Mouse (Mus musculus) CH12.LX (cell line): ENCODE measurements around the gene Spg11. TPM values are rescaled to one million over a fixed set of nuclear protein-coding genes. Genes with fewer than 3 reads are reported as not detected.
A peak's percentile ranks its signal among the peaks of the same experiment; 100 is the strongest.

Source experiments
- DNase-seq: peaks from one replicate; pipeline ENCODE4 v3.0.0-alpha.2; 2013; ENCODE audit errors: extremely low read depth
- H3K27ac ChIP-seq: 2 replicates; pipeline ENCODE4 v1.5.1; 2012; ENCODE audit warnings: low read depth, mild to moderate bottlenecking, control low read depth, moderate library complexity; ENCODE audit not compliant: insufficient read depth
- H3K27me3 ChIP-seq: replicated peaks from 2 replicates; pipeline ENCODE3; 2012; ENCODE audit warnings: inconsistent platforms
- H3K36me3 ChIP-seq, 2 experiments: replicated peaks in 1 of 2; 2 replicates each; pipeline versions ENCODE3 to v1.6.1; 2012; ENCODE audit warnings: inconsistent platforms in 1 of 2, low read length in 1 of 2, mild to moderate bottlenecking in 1 of 2, mixed read lengths in 1 of 2, moderate library complexity in 1 of 2; ENCODE audit not compliant: control insufficient read depth in 1 of 2, insufficient read depth in 1 of 2
- H3K4me1 ChIP-seq, 2 experiments: 2 replicates each; pipeline ENCODE4 v1.6.1; 2012; ENCODE audit warnings: inconsistent platforms in 1 of 2, moderate library complexity in 1 of 2; ENCODE audit not compliant: insufficient read depth in 2 of 2, control insufficient read depth in 1 of 2
- H3K4me2 ChIP-seq: 2 replicates; pipeline ENCODE4 v1.6.1; 2012; ENCODE audit warnings: low read depth, mild to moderate bottlenecking, control low read depth; ENCODE audit not compliant: poor library complexity, insufficient read depth, severe bottlenecking
- H3K4me3 ChIP-seq, 3 experiments: fragments of 150-350 bp in 1 of 3; sonication (generic) in 1 of 3; replicated peaks in 1 of 3; 2 replicates each; pipeline versions ENCODE3 to v1.5.1; 2011 to 2012; ENCODE audit warnings: low read depth in 2 of 3, low read length in 2 of 3, mild to moderate bottlenecking in 2 of 3, moderate library complexity in 2 of 3, control low read depth in 1 of 3, improper control_type of control experiment in 1 of 3, inconsistent platforms in 1 of 3, mixed read lengths in 1 of 3; ENCODE audit not compliant: poor library complexity in 1 of 3
- H3K79me2 ChIP-seq: replicated peaks from 2 replicates; pipeline ENCODE4 v1.6.1; 2012; ENCODE audit warnings: mild to moderate bottlenecking, moderate library complexity; ENCODE audit not compliant: control insufficient read depth, poor library complexity, insufficient read depth, severe bottlenecking; ENCODE audit errors: extremely low read depth
- H3K9ac ChIP-seq: 2 replicates; pipeline ENCODE4 v1.6.1; 2012; ENCODE audit warnings: low read depth, mild to moderate bottlenecking, control low read depth, moderate library complexity; ENCODE audit not compliant: insufficient read depth
- H3K9me3 ChIP-seq: replicated peaks from 2 replicates; pipeline ENCODE3; 2012; ENCODE audit warnings: low read length, inconsistent platforms, mixed read lengths
- BHLHE40 ChIP-seq: IDR thresholded peaks from 2 replicates; pipeline ENCODE4 v1.6.1; 2011; ENCODE audit warnings: mild to moderate bottlenecking, low read depth, low read length, improper control_type of control experiment
- CHD1 ChIP-seq: IDR thresholded peaks from 2 replicates; pipeline ENCODE4 v1.6.1; 2012; ENCODE audit warnings: low read depth, low read length, improper control_type of control experiment, inconsistent platforms
- CHD2 ChIP-seq: IDR thresholded peaks from 2 replicates; pipeline ENCODE4 v1.6.1; 2011; ENCODE audit warnings: low read length, improper control_type of control experiment
- E2F4 ChIP-seq: IDR thresholded peaks from 2 replicates; pipeline ENCODE4 v1.6.1; 2011; ENCODE audit warnings: low read depth, low read length, improper control_type of control experiment; ENCODE audit not compliant: insufficient replicate concordance
- ELF1 ChIP-seq: IDR thresholded peaks from 2 replicates; pipeline ENCODE4 v1.6.1; 2014; ENCODE audit warnings: low read depth, mild to moderate bottlenecking, inconsistent platforms, low read length, improper control_type of control experiment
- EP300 ChIP-seq: IDR thresholded peaks from 2 replicates; pipeline ENCODE4 v1.6.1; 2011; ENCODE audit warnings: low read length, improper control_type of control experiment
- ETS1 ChIP-seq: conservative IDR thresholded peaks from 2 replicates; pipeline ENCODE4 v1.6.1; 2012; ENCODE audit warnings: low read depth, mild to moderate bottlenecking, inconsistent platforms, low read length, improper control_type of control experiment, moderate library complexity
- GABPA ChIP-seq: IDR thresholded peaks from 2 replicates; pipeline ENCODE4 v1.6.1; 2012; ENCODE audit warnings: low read depth, low read length, improper control_type of control experiment, inconsistent platforms; ENCODE audit not compliant: insufficient replicate concordance
- JUN ChIP-seq: IDR thresholded peaks from 2 replicates; pipeline ENCODE4 v1.6.1; 2011; ENCODE audit warnings: low read depth, mild to moderate bottlenecking, low read length, improper control_type of control experiment, moderate library complexity; ENCODE audit not compliant: insufficient read depth
- JUND ChIP-seq: conservative IDR thresholded peaks from 2 replicates; pipeline ENCODE4 v1.6.1; 2011; ENCODE audit warnings: low read depth, low read length, improper control_type of control experiment
- KAT2A ChIP-seq: IDR thresholded peaks from 2 replicates; pipeline ENCODE4 v1.6.1; 2012; ENCODE audit warnings: low read length, improper control_type of control experiment, inconsistent platforms; ENCODE audit not compliant: insufficient replicate concordance
- MAFK ChIP-seq: IDR thresholded peaks from 2 replicates; pipeline ENCODE4 v1.6.1; 2011; ENCODE audit warnings: low read length, improper control_type of control experiment; ENCODE audit not compliant: insufficient replicate concordance
- MAX ChIP-seq: IDR thresholded peaks from 2 replicates; pipeline ENCODE4 v1.6.1; 2011; ENCODE audit warnings: low read length, improper control_type of control experiment
- MAZ ChIP-seq: IDR thresholded peaks from 2 replicates; pipeline ENCODE4 v1.6.1; 2012; ENCODE audit warnings: low read depth, mild to moderate bottlenecking, inconsistent platforms, low read length, improper control_type of control experiment, moderate library complexity
- MEF2A ChIP-seq: IDR thresholded peaks from 2 replicates; pipeline ENCODE4 v1.6.1; 2014; ENCODE audit warnings: low read depth, mild to moderate bottlenecking, inconsistent platforms, low read length, improper control_type of control experiment, borderline replicate concordance
- MXI1 ChIP-seq: IDR thresholded peaks from 2 replicates; pipeline ENCODE4 v1.6.1; 2011; ENCODE audit warnings: mild to moderate bottlenecking, low read depth, low read length, improper control_type of control experiment
- MYC ChIP-seq: IDR thresholded peaks from 2 replicates; pipeline ENCODE4 v1.6.1; 2011; ENCODE audit warnings: low read depth, mild to moderate bottlenecking, improper control_type of control experiment, low read length
- NELFE ChIP-seq: IDR thresholded peaks from 2 replicates; pipeline ENCODE4 v1.6.1; 2011; ENCODE audit warnings: low read depth, low read length, improper control_type of control experiment
- PAX5 ChIP-seq: IDR thresholded peaks from 2 replicates; pipeline ENCODE4 v1.6.1; 2012; ENCODE audit warnings: low read length, inconsistent platforms, mixed read lengths
- POLR2AphosphoS2 ChIP-seq: IDR thresholded peaks from 2 replicates; pipeline ENCODE4 v1.6.1; 2011; ENCODE audit warnings: low read depth, low read length, improper control_type of control experiment
- RAD21 ChIP-seq: IDR thresholded peaks from 2 replicates; pipeline ENCODE4 v1.6.1; 2011; ENCODE audit warnings: low read depth, mild to moderate bottlenecking, low read length, improper control_type of control experiment, moderate library complexity
- RCOR1 ChIP-seq: conservative IDR thresholded peaks from 2 replicates; pipeline ENCODE4 v1.6.1; 2012; ENCODE audit warnings: low read depth, mild to moderate bottlenecking, inconsistent platforms, low read length, improper control_type of control experiment
- SIN3A ChIP-seq: IDR thresholded peaks from 2 replicates; pipeline ENCODE4 v1.6.1; 2012; ENCODE audit warnings: low read length, improper control_type of control experiment, inconsistent platforms
- SMC3 ChIP-seq: IDR thresholded peaks from 2 replicates; pipeline ENCODE4 v1.6.1; 2011; ENCODE audit warnings: low read depth, low read length, improper control_type of control experiment
- TBP ChIP-seq: conservative IDR thresholded peaks from 2 replicates; pipeline ENCODE4 v1.6.1; 2011; ENCODE audit warnings: low read depth, low read length, improper control_type of control experiment
- TCF12 ChIP-seq: IDR thresholded peaks from 2 replicates; pipeline ENCODE4 v1.6.1; 2014; ENCODE audit warnings: low read depth, mild to moderate bottlenecking, inconsistent platforms, low read length, improper control_type of control experiment
- UBTF ChIP-seq: IDR thresholded peaks from 2 replicates; pipeline ENCODE4 v1.6.1; 2012; ENCODE audit warnings: low read depth, mild to moderate bottlenecking, inconsistent platforms, low read length, improper control_type of control experiment, moderate library complexity
- USF1 ChIP-seq: IDR thresholded peaks from 2 replicates; pipeline ENCODE4 v1.6.1; 2014; ENCODE audit warnings: low read depth, mild to moderate bottlenecking, inconsistent platforms, low read length, improper control_type of control experiment
- USF2 ChIP-seq: conservative IDR thresholded peaks from 2 replicates; pipeline ENCODE4 v1.6.1; 2011; ENCODE audit warnings: low read depth, low read length, improper control_type of control experiment
- ZNF384 ChIP-seq: IDR thresholded peaks from 2 replicates; pipeline ENCODE4 v1.6.1; 2012; ENCODE audit warnings: low read depth, low read length, improper control_type of control experiment, inconsistent platforms
- dilution Hi-C: fragments of 300-500 bp; cut with MboI; formaldehyde crosslinking; loops from 2 replicates; pipeline ENCODE4 v1.14.3; 2020; ENCODE audit warnings: low sequenced_read_pairs; ENCODE audit not compliant: extremely low pct_unique_long_range_greater_than_20kb, extremely low pct_ligation_motif_present
- in situ Hi-C: fragments of 300-500 bp; cut with MboI; formaldehyde crosslinking; loops from 3 replicates; pipeline ENCODE4 v1.14.3; 2019; ENCODE audit warnings: low sequenced_read_pairs, low pct_ligation_motif_present, low pct_unique_long_range_greater_than_20kb, mixed read lengths
- polyA plus RNA-seq: library from polyadenylated mRNA; unstranded; fragments of >175 nt; gene quantifications from 2 replicates; pipeline ENCODE4 v1.2.1, GENCODE M21; 2012; ENCODE audit warnings: low read depth; ENCODE audit not compliant: insufficient read length
- total RNA-seq, 2 experiments: library from RNA; depleted of rRNA; stranded (reverse); fragments of 300-350 nt in 1 of 2; fragments of >200 nt in 1 of 2; gene quantifications; 2 replicates each; pipeline ENCODE4 v1.2.3; 2012 to 2014

Gene Spg11
- total and polyA plus RNA-seq, 3 experiments: 7.5 to 11.4 (median 10.7) TPM

DNA sequence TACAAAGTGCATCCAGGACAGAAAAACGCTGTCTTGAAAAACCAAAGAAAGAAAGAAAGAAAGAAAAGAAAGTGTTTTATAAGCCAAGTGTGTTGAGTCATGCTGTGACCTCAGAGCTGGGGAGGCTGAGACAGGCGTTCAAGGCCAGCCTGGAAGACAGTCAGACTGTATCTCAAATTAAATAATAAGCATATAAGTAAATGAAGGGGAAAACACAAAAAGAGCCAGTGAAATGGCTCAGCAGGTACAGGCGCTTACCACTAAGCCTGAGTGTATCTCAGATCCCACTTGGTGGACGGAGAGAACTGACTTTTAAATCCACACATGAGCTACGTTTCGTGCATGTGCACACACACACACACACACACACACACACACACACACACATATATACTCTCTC lies 31.1 kb upstream of the Spg11 start:
- H3K27me3 ChIP-seq: no peaks in the 10 kb centered on the region
- peak overlapping the region; percentile 100 for H3K9ac ChIP-seq
- H3K9me3 ChIP-seq: no peaks in the 10 kb centered on the region
- TF ChIP-seq CHD1: 0 out of 2 replicates have a peak, but pooled peaks have one; percentile 22
- no peak for TF ChIP-seq KAT2A
- TF ChIP-seq MXI1: 0 out of 2 replicates have a peak, but pooled peaks have one; percentile 52
- TF ChIP-seq MAZ: 0 out of 2 replicates have a peak, but pooled peaks have one; percentile 31
- dilution Hi-C loops (no loop called here), in situ Hi-C loops (no loop called here)
- peaks cover 61% of the 10 kb centered on the region for H3K79me2 ChIP-seq
- H3K4me3 ChIP-seq: peak overlapping the region; percentile 91 to 93 (median 92)
- no peak for DNase-seq
- H3K27ac ChIP-seq: no peak overlapping the region; the same call in 1 of the 2 replicates
- H3K4me2 ChIP-seq: peak overlapping the region; percentile 100
- H3K36me3 ChIP-seq: peaks cover 43 to 59% of the 10 kb centered on the region in 2 experiments
- H3K4me1 ChIP-seq: peaks cover 13 to 48% of the 10 kb centered on the region in 2 experiments

DNA sequence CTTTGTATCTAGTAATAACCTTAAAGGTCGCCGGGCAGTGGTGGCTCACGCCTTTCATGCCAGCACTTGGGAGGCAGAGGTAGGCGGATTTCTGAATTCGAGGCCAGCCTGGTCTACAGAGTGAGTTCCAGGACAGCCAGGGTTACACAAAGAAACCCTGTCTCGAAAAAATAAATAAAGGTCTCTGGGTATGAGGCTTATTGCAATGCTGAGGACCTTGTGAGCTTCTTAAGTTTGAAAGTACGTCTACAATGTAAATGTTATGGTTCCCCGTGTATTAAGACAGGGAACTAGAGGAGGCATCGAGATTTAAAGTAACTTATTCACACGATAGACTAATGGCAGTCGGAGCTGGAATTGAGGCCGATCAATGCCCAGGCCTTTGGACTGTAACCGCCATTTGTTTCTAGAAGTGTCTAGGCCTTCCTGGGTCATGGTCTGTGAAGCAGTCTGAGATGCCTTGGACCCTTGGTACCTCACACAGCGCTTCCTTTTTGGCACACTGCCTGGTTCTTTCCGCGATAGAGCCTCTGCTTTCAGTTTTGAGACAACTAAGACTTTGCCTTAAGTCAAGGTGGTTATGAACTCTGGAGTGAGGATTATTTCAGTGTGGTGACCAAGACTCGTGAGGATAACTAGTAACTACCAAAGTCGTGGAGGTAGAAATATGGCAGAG lies 30.2 kb upstream of the Spg11 start:
- Histone ChIP-seq H3K9ac (peak overlapping the region; percentile 100), H3K36me3 (peaks cover 37 to 50% of the 10 kb centered on the region in 2 experiments), H3K9me3 (no peaks in the 10 kb centered on the region), H3K4me2 (peak overlapping the region; percentile 100; the same call in 1 of the 2 replicates), H3K4me3 (peak overlapping the region; percentile 91 to 93 (median 92)), H3K79me2 (peaks cover 56% of the 10 kb centered on the region), H3K27me3 (no peaks in the 10 kb centered on the region), H3K4me1 (peaks cover 13 to 43% of the 10 kb centered on the region in 2 experiments), H3K27ac (peak overlapping the region; percentile 87)
- peak; percentile 54 for DNase-seq
- in situ Hi-C loops: no loop called here
- dilution Hi-C loops: no loop called here
- no peak for TF ChIP-seq MAX
- no peak for TF ChIP-seq RAD21
- no peak for TF ChIP-seq SMC3
- no peak for TF ChIP-seq MAZ
- no peak for TF ChIP-seq MEF2A
- TF ChIP-seq POLR2AphosphoS2: no peak
- no peak for TF ChIP-seq GABPA
- TF ChIP-seq SIN3A: peak; percentile 78; the same call in 1 of the 2 replicates
- TF ChIP-seq MAFK: no peak
- peak; percentile 24; the same call in 1 of the 2 replicates for TF ChIP-seq TBP
- TF ChIP-seq E2F4: no peak
- peak; percentile 40 for TF ChIP-seq ELF1
- no peak for TF ChIP-seq UBTF
- 0 out of 2 replicates have a peak, but pooled peaks have one; percentile 8 for TF ChIP-seq BHLHE40
- TF ChIP-seq JUND: no peak
- 0 out of 2 replicates have a peak, but pooled peaks have one; percentile 24 for TF ChIP-seq CHD2
- peak; percentile 43; the same call in 1 of the 2 replicates for TF ChIP-seq TCF12
- TF ChIP-seq ETS1: no peak
- TF ChIP-seq PAX5: no peak
- TF ChIP-seq NELFE: no peak
- TF ChIP-seq MXI1: peak; percentile 28
- peak; percentile 28; the same call in 1 of the 2 replicates for TF ChIP-seq EP300
- no peak for TF ChIP-seq JUN
- TF ChIP-seq USF1: no peak
- TF ChIP-seq USF2: no peak
- TF ChIP-seq RCOR1: 0 out of 2 replicates have a peak, but pooled peaks have one; percentile 33
- peak; percentile 84; the same call in 1 of the 2 replicates for TF ChIP-seq CHD1
- no peak for TF ChIP-seq ZNF384
- TF ChIP-seq MYC: peak; percentile 35; the same call in 1 of the 2 replicates
